Mouse (Mus musculus): Measurements from ENCODE around the gene Sipa1l3. TPM values are rescaled to one million over a fixed set of nuclear protein-coding genes. Genes with fewer than 3 reads are reported as not detected.
A peak's percentile ranks its signal among the peaks of the same experiment; 100 is the strongest.

Gene Sipa1l3
- polyA plus RNA-seq, 1 experiment from 2014 or later = 26.6 TPM

GRCm38 (mm10) chr7:29521841-29522575 lies 3.6 kb upstream of the Sipa1l3 start:
- ATAC-seq = peak; percentile 26; the same call in 1 of the 2 replicates
- Histone ChIP-seq H3K4me2 (replicated peaks) (no peak overlapping the region), H3K27me3 (replicated peaks) (no peaks in the 10 kb centered on the region), H3K36me3 (no peaks in the 10 kb centered on the region), H3K27ac (no peak overlapping the region), H3K9me3 (no peaks in the 10 kb centered on the region), H3K4me3 (replicated peaks) (no peak overlapping the region), H3K9ac (no peak overlapping the region), H3K4me1 (replicated peaks) (0 out of 2 replicates have a peak, but pooled peaks cover 15% of the 10 kb centered on the region)
- 57% methylated on average over 5 of the region's 5 CpGs for WGBS

- Histone ChIP-seq H3K36me3 (no peaks in the 10 kb centered on the region), H3K27ac (no peak overlapping the region)
- WGBS = 67% methylated on average over 5 of the region's 5 CpGs
Observed at GRCm38 (mm10) chr7:29521365-29521764, 2.9 kb upstream of the Sipa1l3 start.

GRCm38 (mm10) chr7:29520794-29521193 lies 2.4 kb upstream of the Sipa1l3 start:
- Histone ChIP-seq H3K4me1 (replicated peaks) (0 out of 2 replicates have a peak, but pooled peaks cover 26% of the 10 kb centered on the region), H3K9me3 (no peaks in the 10 kb centered on the region), H3K36me3 (no peaks in the 10 kb centered on the region), H3K9ac (no peak overlapping the region), H3K4me2 (replicated peaks) (no peak overlapping the region), H3K27ac (no peak overlapping the region), H3K27me3 (replicated peaks) (no peaks in the 10 kb centered on the region), H3K4me3 (replicated peaks) (no peak overlapping the region)
- 78% methylated on average over 2 of the region's 2 CpGs for WGBS
- no peak for ATAC-seq

More at GRCm38 (mm10) chr7:29521365-29521764, 2.9 kb upstream of the Sipa1l3 start:
- no peaks in the 10 kb centered on the region for H3K9me3 ChIP-seq
- no peak overlapping the region for H3K4me2 ChIP-seq (replicated peaks)
- no peak overlapping the region for H3K9ac ChIP-seq
- no peak for ATAC-seq
- H3K4me3 ChIP-seq (replicated peaks) = no peak overlapping the region
- H3K27me3 ChIP-seq (replicated peaks) = no peaks in the 10 kb centered on the region
- H3K4me1 ChIP-seq (replicated peaks) = 0 out of 2 replicates have a peak, but pooled peaks cover 21% of the 10 kb centered on the region

GRCm38 (mm10) chr7:29519211-29519550 lies 740 bp upstream of the Sipa1l3 start:
- no peaks in the 10 kb centered on the region for H3K9me3 ChIP-seq
- H3K4me2 ChIP-seq (replicated peaks) = peak overlapping the region; percentile 93
- no peaks in the 10 kb centered on the region for H3K36me3 ChIP-seq
- H3K4me1 ChIP-seq (replicated peaks) = peaks cover 34% of the 10 kb centered on the region
- peak overlapping the region; percentile 61 for H3K9ac ChIP-seq
- H3K27me3 ChIP-seq (replicated peaks) = no peaks in the 10 kb centered on the region
- peak; percentile 11; the same call in 1 of the 2 replicates for ATAC-seq
- under 1% methylated on average over 19 of the region's 19 CpGs for WGBS
- peak overlapping the region; percentile 87 for H3K4me3 ChIP-seq (replicated peaks)
- peak overlapping the region; percentile 94 for H3K27ac ChIP-seq

- Histone ChIP-seq H3K4me2 (replicated peaks) (peak overlapping the region; percentile 65), H3K36me3 (no peaks in the 10 kb centered on the region), H3K27ac (peak overlapping the region; percentile 62; the same call in 1 of the 2 replicates), H3K9ac (peak overlapping the region; percentile 83), H3K9me3 (no peaks in the 10 kb centered on the region), H3K27me3 (replicated peaks) (no peaks in the 10 kb centered on the region), H3K4me1 (replicated peaks) (peaks cover 44% of the 10 kb centered on the region), H3K4me3 (replicated peaks) (peak overlapping the region; percentile 87)
- ATAC-seq = no peak
- WGBS = under 1% methylated on average over 28 of the region's 28 CpGs
Observed at GRCm38 (mm10) chr7:29518054-29518420, 404 bp downstream of the Sipa1l3 start.

- 56% methylated on average over 5 of the region's 5 CpGs for WGBS
- H3K27ac ChIP-seq = no peak overlapping the region
- no peaks in the 10 kb centered on the region for H3K9me3 ChIP-seq
- peak overlapping the region; percentile 65 for H3K4me2 ChIP-seq (replicated peaks)
- peak overlapping the region; percentile 87 for H3K4me3 ChIP-seq (replicated peaks)
- peaks cover 50% of the 10 kb centered on the region for H3K4me1 ChIP-seq (replicated peaks)
- peak overlapping the region; percentile 83 for H3K9ac ChIP-seq
- ATAC-seq = no peak
- no peaks in the 10 kb centered on the region for H3K36me3 ChIP-seq
- H3K27me3 ChIP-seq (replicated peaks) = no peaks in the 10 kb centered on the region
Observed at GRCm38 (mm10) chr7:29517178-29517577, 1.3 kb downstream of the Sipa1l3 start.

- Histone ChIP-seq H3K9ac (no peak overlapping the region), H3K4me1 (replicated peaks) (peaks cover 62% of the 10 kb centered on the region), H3K4me2 (replicated peaks) (no peak overlapping the region), H3K9me3 (no peaks in the 10 kb centered on the region), H3K27ac (no peak overlapping the region), H3K36me3 (no peaks in the 10 kb centered on the region), H3K4me3 (replicated peaks) (no peak overlapping the region), H3K27me3 (replicated peaks) (no peaks in the 10 kb centered on the region)
- ATAC-seq = no peak
- 72% methylated on average over 3 of the region's 3 CpGs for WGBS
Observed at GRCm38 (mm10) chr7:29515652-29516051, 2.8 kb downstream of the Sipa1l3 start.

- peaks cover 82% of the 10 kb centered on the region for H3K4me1 ChIP-seq (replicated peaks)
- ATAC-seq = peak; percentile 18; the same call in 1 of the 2 replicates
- 34% methylated on average over 4 of the region's 4 CpGs for WGBS
Observed at GRCm38 (mm10) chr7:29512729-29513128, 5.7 kb downstream of the Sipa1l3 start.

GRCm38 (mm10) chr7:29511598-29512275 lies 6.7 kb downstream of the Sipa1l3 start:
- Histone ChIP-seq H3K36me3 (no peaks in the 10 kb centered on the region), H3K9ac (no peak overlapping the region), H3K27ac (peak overlapping the region; percentile 74), H3K27me3 (replicated peaks) (no peaks in the 10 kb centered on the region), H3K4me3 (replicated peaks) (no peak overlapping the region), H3K4me1 (replicated peaks) (peaks cover 78% of the 10 kb centered on the region), H3K4me2 (replicated peaks) (peak overlapping the region; percentile 31), H3K9me3 (no peaks in the 10 kb centered on the region)
- WGBS = 43% methylated on average over 9 of the region's 9 CpGs
- peak; percentile 32 for ATAC-seq

More at GRCm38 (mm10) chr7:29512729-29513128, 5.7 kb downstream of the Sipa1l3 start:
- Histone ChIP-seq H3K27ac (peak overlapping the region; percentile 74), H3K27me3 (replicated peaks) (no peaks in the 10 kb centered on the region), H3K4me3 (replicated peaks) (no peak overlapping the region), H3K36me3 (no peaks in the 10 kb centered on the region), H3K9me3 (no peaks in the 10 kb centered on the region), H3K9ac (no peak overlapping the region), H3K4me2 (replicated peaks) (peak overlapping the region; percentile 31; the same call in 1 of the 2 replicates)

- Histone ChIP-seq H3K27ac (no peak overlapping the region), H3K4me2 (replicated peaks) (0 out of 2 replicates have a peak overlapping the region, but pooled peaks have one; percentile 17), H3K27me3 (replicated peaks) (no peaks in the 10 kb centered on the region), H3K4me1 (replicated peaks) (peaks cover 62% of the 10 kb centered on the region), H3K36me3 (no peaks in the 10 kb centered on the region), H3K9ac (no peak overlapping the region), H3K9me3 (no peaks in the 10 kb centered on the region), H3K4me3 (replicated peaks) (no peak overlapping the region)
- 73% methylated on average over 7 of the region's 7 CpGs for WGBS
- ATAC-seq = no peak
Observed at GRCm38 (mm10) chr7:29508522-29508921, 9.9 kb downstream of the Sipa1l3 start.

GRCm38 (mm10) chr7:29505337-29506318 lies 12.8 kb downstream of the Sipa1l3 start:
- Histone ChIP-seq H3K4me2 (replicated peaks) (peak overlapping the region; percentile 60), H3K9ac (peak overlapping the region; percentile 36; the same call in 1 of the 2 replicates), H3K9me3 (no peaks in the 10 kb centered on the region), H3K4me1 (replicated peaks) (peaks cover 54% of the 10 kb centered on the region), H3K27ac (peak overlapping the region; percentile 86), H3K36me3 (no peaks in the 10 kb centered on the region), H3K4me3 (replicated peaks) (peak overlapping the region; percentile 28), H3K27me3 (replicated peaks) (no peaks in the 10 kb centered on the region)
- 30% methylated on average over 18 of the region's 18 CpGs for WGBS
- ATAC-seq = peak; percentile 92

Data from intestine, embryonic 15.5 days (tissue).